Mouse (Mus musculus) left cerebral cortex, postnatal 14 days (tissue): ENCODE data around the gene Hormad1. TPM values are rescaled to one million over a fixed set of nuclear protein-coding genes. Genes with fewer than 3 reads are reported as not detected.
"Not testable (repeated sequence)": the region's sequence is repeated elsewhere in the genome, so short reads cannot be mapped to it uniquely, and the experiment has no call there.

Experiments used
- DNase-seq, 2 experiments: peaks; one replicate each; pipeline ENCODE4 v3.0.0; 2021 to 2022; ENCODE audit warnings: low spot score in 2 of 2, mixed read lengths in 1 of 2
- intact Hi-C: fragments of 180-260 bp; cut with DNase I; formaldehyde crosslinking; loops from one replicate; pipeline ENCODE4 v1.15.1; 2025
- long read RNA-seq, 2 experiments: library from polyadenylated mRNA; stranded (forward); transcript quantifications; one replicate each; pipeline ENCODE4 v2.0.0; 2021
- total RNA-seq, 2 experiments: library from RNA; stranded (reverse); gene quantifications; 2 replicates each; pipeline ENCODE4 v1.2.3; 2021

Gene Hormad1
- not detected for total RNA-seq
- long read RNA-seq, experiment 1 = 0 reads
- long read RNA-seq, experiment 2 = 0 reads

GRCm38 (mm10) chr3:95559437-95559836 is at the start of gene Hormad1:
Gene Hormad1, plus strand, starts transcription at chr3:95559677.
- DNase-seq = no peak
- intact Hi-C loops = no loop called here

- intact Hi-C loops = loop anchor here (10.0 kb wide), 1 partner anchor 103 kb away; no protein-coding TSS in a partner anchor
- no peak for DNase-seq
Observed at GRCm38 (mm10) chr3:95511611-95512180, 47.8 kb upstream of the Hormad1 start.

GRCm38 (mm10) chr3:95516614-95517041 is 42.8 kb upstream of the Hormad1 start:
- intact Hi-C loops = loop anchor here (10.0 kb wide), 1 partner anchor 98 kb away; no protein-coding TSS in a partner anchor
- DNase-seq = no peak

GRCm38 (mm10) chr3:95517493-95517898 is 42.0 kb upstream of the Hormad1 start:
- intact Hi-C loops = loop anchor here (10.0 kb wide), 1 partner anchor 97 kb away; no protein-coding TSS in a partner anchor

GRCm38 (mm10) chr3:95518891-95519290 is 40.6 kb upstream of the Hormad1 start:
- no peak for DNase-seq
- intact Hi-C loops = loop anchor here (10.0 kb wide), 1 partner anchor 96 kb away; no protein-coding TSS in a partner anchor

More at GRCm38 (mm10) chr3:95517493-95517898, 42.0 kb upstream of the Hormad1 start:
- peak; percentile 83 to 84 for DNase-seq

- intact Hi-C loops = loop anchor here (10.0 kb wide), 1 partner anchor 95 kb away; no protein-coding TSS in a partner anchor
Observed at GRCm38 (mm10) chr3:95519315-95519714, 40.2 kb upstream of the Hormad1 start.

GRCm38 (mm10) chr3:95520100-95520499 is 39.4 kb upstream of the Hormad1 start:
- intact Hi-C loops = no loop called here
- no peak for DNase-seq

More at GRCm38 (mm10) chr3:95519315-95519714, 40.2 kb upstream of the Hormad1 start:
- DNase-seq = no peak

GRCm38 (mm10) chr3:95521168-95521567 is 38.3 kb upstream of the Hormad1 start:
- intact Hi-C loops = no loop called here
- DNase-seq = no peak

GRCm38 (mm10) chr3:95523662-95524061 is 35.8 kb upstream of the Hormad1 start:
- DNase-seq = peak in 1 of 2 experiments; percentile 20
- intact Hi-C loops = no loop called here

GRCm38 (mm10) chr3:95524673-95525072 is 34.8 kb upstream of the Hormad1 start:
- intact Hi-C loops = no loop called here
- no peak for DNase-seq

GRCm38 (mm10) chr3:95526111-95526510 is 33.4 kb upstream of the Hormad1 start:
- intact Hi-C loops = no loop called here
- no peak for DNase-seq

GRCm38 (mm10) chr3:95526622-95527211 is 32.8 kb upstream of the Hormad1 start, which contains the start of gene Ctss:
Gene Ctss, plus strand, starts transcription at chr3:95526786.
- intact Hi-C loops = no loop called here
- DNase-seq = no peak

- intact Hi-C loops = no loop called here
- DNase-seq = peak in 1 of 2 experiments; percentile 20
Observed at GRCm38 (mm10) chr3:95529814-95530213, 29.7 kb upstream of the Hormad1 start.

- intact Hi-C loops = no loop called here
- no peak for DNase-seq
Observed at GRCm38 (mm10) chr3:95531025-95531424, 28.5 kb upstream of the Hormad1 start.

GRCm38 (mm10) chr3:95533364-95533763 is 26.1 kb upstream of the Hormad1 start:
- no peak for DNase-seq
- intact Hi-C loops = no loop called here

- DNase-seq = no peak
Observed at GRCm38 (mm10) chr3:95534927-95535326, 24.6 kb upstream of the Hormad1 start.

GRCm38 (mm10) chr3:95538936-95539335 is 20.5 kb upstream of the Hormad1 start:
- intact Hi-C loops = no loop called here
- no peak for DNase-seq

More at GRCm38 (mm10) chr3:95534927-95535326, 24.6 kb upstream of the Hormad1 start:
- intact Hi-C loops = no loop called here

GRCm38 (mm10) chr3:95539837-95540236 is 19.6 kb upstream of the Hormad1 start:
- intact Hi-C loops = no loop called here
- DNase-seq = no peak

- DNase-seq = not testable (repeated sequence)
Observed at GRCm38 (mm10) chr3:95541186-95541585, 18.3 kb upstream of the Hormad1 start.

GRCm38 (mm10) chr3:95542171-95542570 is 17.3 kb upstream of the Hormad1 start:
- intact Hi-C loops = no loop called here
- DNase-seq = no peak

More at GRCm38 (mm10) chr3:95541186-95541585, 18.3 kb upstream of the Hormad1 start:
- intact Hi-C loops = not testable (repeated sequence)
